Mouse (Mus musculus) lung, postnatal 0 days (tissue): ENCODE measurements at regions not wholly inside any gene's neighbourhood (a gene's known extent, or its start where the extent isn't known, plus 50 kb on each side); places are given as distances from the start of the nearest gene placed in this dataset.

Source experiments
- ATAC-seq: fragments of 200-750 bp; cut with Nextera tagmentation; 2 replicates; pipeline ENCODE4 v1.8.0; 2017; ENCODE audit warnings: moderate library complexity
- DNase-seq: peaks from one replicate; pipeline ENCODE4 v3.0.0-alpha.2; 2016; ENCODE audit warnings: low spot score
- H3K27ac ChIP-seq: fragments of 300-500 bp; sonication (generic); 2 replicates; pipeline ENCODE4 v1.5.1; 2014; ENCODE audit warnings: antibody characterized with exemption, mild to moderate bottlenecking, low read length, mixed read lengths
- H3K27me3 ChIP-seq: fragments of 300-500 bp; sonication (generic); replicated peaks from 2 replicates; pipeline ENCODE4 v1.6.1; 2014; ENCODE audit warnings: low read length, mixed read lengths; ENCODE audit not compliant: insufficient read depth
- H3K36me3 ChIP-seq: fragments of 300-500 bp; sonication (generic); 2 replicates; pipeline ENCODE4 v1.6.1; 2014; ENCODE audit warnings: low read length, mixed read lengths; ENCODE audit not compliant: insufficient read depth
- H3K4me1 ChIP-seq: fragments of 300-500 bp; sonication (generic); 2 replicates; pipeline ENCODE4 v1.6.1; 2014; ENCODE audit warnings: antibody characterized with exemption, low read depth, low read length, mixed read lengths; ENCODE audit not compliant: insufficient read depth
- H3K4me2 ChIP-seq: fragments of 300-500 bp; sonication (generic); replicated peaks from 2 replicates; pipeline ENCODE4 v1.6.1; 2014; ENCODE audit warnings: low read depth, mild to moderate bottlenecking, low read length, moderate library complexity, mixed read lengths
- H3K4me3 ChIP-seq: fragments of 300-500 bp; sonication (generic); 2 replicates; pipeline ENCODE4 v1.5.1; 2014; ENCODE audit warnings: low read depth, low read length
- H3K9ac ChIP-seq: fragments of 300-500 bp; sonication (generic); replicated peaks from 2 replicates; pipeline ENCODE4 v1.6.1; 2014; ENCODE audit warnings: low read depth, mild to moderate bottlenecking
- H3K9me3 ChIP-seq: fragments of 300-500 bp; sonication (generic); 2 replicates; pipeline ENCODE4 v1.6.1; 2016; ENCODE audit warnings: low read length, mixed read lengths
- CTCF ChIP-seq: IDR thresholded peaks from 2 replicates; pipeline ENCODE4 v1.5.1; 2016; ENCODE audit warnings: antibody characterized with exemption, mild to moderate bottlenecking
- EP300 ChIP-seq: IDR thresholded peaks from 2 replicates; pipeline ENCODE4 v1.6.1; 2016; ENCODE audit warnings: antibody characterized with exemption, mild to moderate bottlenecking, control low read depth
- WGBS: fragments of 180-500 bp; shearing (Covaris S2); extraction: QIAGEN DNeasy Blood & Tissue Kit; methylation state at CpG from one replicate; pipeline ENCODE4 v1.1.7; 2014; 5-methylcytosine and 5-hydroxymethylcytosine counted together

- H3K4me2 ChIP-seq = no peak overlapping the region
- H3K4me3 ChIP-seq = no peak overlapping the region
- H3K9me3 ChIP-seq = no peaks in the 10 kb centered on the region
- DNase-seq (peak; percentile 49), ATAC-seq (peak; percentile 37; the same call in 1 of the 2 replicates)
- 55% methylated on average over 6 of the region's 6 CpGs for WGBS
- no peaks in the 10 kb centered on the region for H3K36me3 ChIP-seq
- H3K9ac ChIP-seq = no peak overlapping the region
- TF ChIP-seq EP300 (no peak), CTCF (no peak)
- no peaks in the 10 kb centered on the region for H3K27me3 ChIP-seq
- no peaks in the 10 kb centered on the region; the same call in 1 of the 2 replicates for H3K4me1 ChIP-seq
- no peak overlapping the region for H3K27ac ChIP-seq
Observed at GRCm38 (mm10) chr13:110694876-110695275, 300.0 kb downstream of the Plk2 start.

GRCm38 (mm10) chr13:110696549-110696948 lies 301.7 kb downstream of the Plk2 start:
- Histone ChIP-seq H3K9me3 (no peaks in the 10 kb centered on the region), H3K27me3 (no peaks in the 10 kb centered on the region), H3K4me1 (no peaks in the 10 kb centered on the region; the same call in 1 of the 2 replicates), H3K4me2 (no peak overlapping the region), H3K9ac (no peak overlapping the region), H3K4me3 (no peak overlapping the region), H3K27ac (no peak overlapping the region), H3K36me3 (no peaks in the 10 kb centered on the region)
- TF ChIP-seq EP300 = peak; percentile 32; the same call in 1 of the 2 replicates
- no peak for TF ChIP-seq CTCF
- peak; percentile 86 for ATAC-seq
- WGBS = 78% methylated on average over 5 of the region's 5 CpGs
- DNase-seq = peak; percentile 60

GRCm38 (mm10) chr13:110704261-110704660 lies 309.4 kb downstream of the Plk2 start:
- H3K4me3 ChIP-seq = no peak overlapping the region
- H3K27ac ChIP-seq = no peak overlapping the region
- H3K4me2 ChIP-seq = no peak overlapping the region
- no peaks in the 10 kb centered on the region for H3K27me3 ChIP-seq
- no peak for TF ChIP-seq EP300
- TF ChIP-seq CTCF = no peak
- WGBS = 34% methylated on average over 2 of the region's 2 CpGs
- no peak for DNase-seq
- no peaks in the 10 kb centered on the region for H3K4me1 ChIP-seq
- H3K9me3 ChIP-seq = no peaks in the 10 kb centered on the region
- no peak for ATAC-seq
- H3K9ac ChIP-seq = no peak overlapping the region
- no peaks in the 10 kb centered on the region for H3K36me3 ChIP-seq

- no peaks in the 10 kb centered on the region for H3K4me1 ChIP-seq
- no peak for TF ChIP-seq CTCF
- TF ChIP-seq EP300 = no peak
- no peaks in the 10 kb centered on the region for H3K9me3 ChIP-seq
- H3K4me3 ChIP-seq = no peak overlapping the region
- no peak overlapping the region for H3K4me2 ChIP-seq
- no peak overlapping the region for H3K9ac ChIP-seq
- no peaks in the 10 kb centered on the region for H3K36me3 ChIP-seq
- no peak overlapping the region for H3K27ac ChIP-seq
- ATAC-seq = no peak
- no peak for DNase-seq
- WGBS = 63% methylated on average over 4 of the region's 4 CpGs
- H3K27me3 ChIP-seq = no peaks in the 10 kb centered on the region
Observed at GRCm38 (mm10) chr13:110710847-110711246, 316.0 kb downstream of the Plk2 start.

GRCm38 (mm10) chr13:110712527-110712926 lies 317.7 kb downstream of the Plk2 start:
- no peak overlapping the region for H3K4me2 ChIP-seq
- H3K27me3 ChIP-seq = no peaks in the 10 kb centered on the region
- no peaks in the 10 kb centered on the region for H3K36me3 ChIP-seq
- TF ChIP-seq CTCF (no peak), EP300 (no peak)
- no peak overlapping the region for H3K27ac ChIP-seq
- 21% methylated on average over 3 of the region's 3 CpGs for WGBS
- no peaks in the 10 kb centered on the region for H3K4me1 ChIP-seq
- no peak for DNase-seq
- no peak for ATAC-seq
- no peak overlapping the region for H3K4me3 ChIP-seq
- H3K9me3 ChIP-seq = no peaks in the 10 kb centered on the region
- H3K9ac ChIP-seq = no peak overlapping the region

- DNase-seq = no peak
- Histone ChIP-seq H3K4me2 (no peak overlapping the region), H3K4me3 (no peak overlapping the region), H3K27me3 (no peaks in the 10 kb centered on the region), H3K9me3 (no peaks in the 10 kb centered on the region), H3K27ac (no peak overlapping the region), H3K4me1 (no peaks in the 10 kb centered on the region; the same call in 1 of the 2 replicates), H3K36me3 (no peaks in the 10 kb centered on the region), H3K9ac (no peak overlapping the region)
- TF ChIP-seq EP300 (no peak), CTCF (no peak)
- ATAC-seq = no peak
- WGBS = 84% methylated on average over 10 of the region's 10 CpGs
Observed at GRCm38 (mm10) chr13:110722170-110722569, 327.3 kb downstream of the Plk2 start.

GRCm38 (mm10) chr13:110722752-110723151 lies 327.9 kb downstream of the Plk2 start:
- Histone ChIP-seq H3K9me3 (no peaks in the 10 kb centered on the region), H3K4me3 (no peak overlapping the region), H3K4me1 (no peaks in the 10 kb centered on the region; the same call in 1 of the 2 replicates), H3K27ac (no peak overlapping the region), H3K4me2 (no peak overlapping the region), H3K36me3 (no peaks in the 10 kb centered on the region), H3K9ac (no peak overlapping the region), H3K27me3 (no peaks in the 10 kb centered on the region)
- WGBS = 65% methylated on average over 6 of the region's 6 CpGs
- no peak for ATAC-seq
- no peak for DNase-seq
- no peak for TF ChIP-seq CTCF
- no peak for TF ChIP-seq EP300
